Mouse (Mus musculus) kidney, postnatal 14 days (tissue): ENCODE data around the gene Crtap.

Experiments
- DNase-seq: peaks from one replicate; pipeline ENCODE4 v3.0.0; 2022; ENCODE audit warnings: mixed read lengths

Gene Crtap

GRCm38 (mm10) chr9:114389905-114390748 is at the start of gene Crtap:
Gene Crtap, minus strand, starts transcription at chr9:114390675.
- peak; percentile 82 for DNase-seq

DNA sequence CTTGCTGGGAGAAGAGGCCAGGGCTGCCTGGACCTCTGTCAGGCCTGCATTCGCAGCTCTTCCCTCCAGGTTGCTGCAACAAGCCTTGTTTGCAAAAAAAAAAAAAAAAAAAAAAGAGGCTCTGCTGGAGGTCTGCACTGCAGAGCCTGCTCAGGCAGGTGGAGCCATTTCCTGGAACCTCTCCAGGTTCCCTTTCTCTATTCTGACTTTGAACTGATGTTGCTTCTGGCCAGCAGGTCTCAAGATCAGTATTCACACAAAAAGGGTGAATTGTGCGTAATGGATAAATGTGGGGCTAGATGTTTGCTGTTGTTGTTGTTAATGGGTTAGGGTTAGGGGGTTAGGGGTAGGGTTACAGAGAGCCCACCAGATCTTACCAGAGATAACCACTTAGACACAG is 45.2 kb upstream of the Crtap start:
- DNase-seq = peak; percentile 23

DNA sequence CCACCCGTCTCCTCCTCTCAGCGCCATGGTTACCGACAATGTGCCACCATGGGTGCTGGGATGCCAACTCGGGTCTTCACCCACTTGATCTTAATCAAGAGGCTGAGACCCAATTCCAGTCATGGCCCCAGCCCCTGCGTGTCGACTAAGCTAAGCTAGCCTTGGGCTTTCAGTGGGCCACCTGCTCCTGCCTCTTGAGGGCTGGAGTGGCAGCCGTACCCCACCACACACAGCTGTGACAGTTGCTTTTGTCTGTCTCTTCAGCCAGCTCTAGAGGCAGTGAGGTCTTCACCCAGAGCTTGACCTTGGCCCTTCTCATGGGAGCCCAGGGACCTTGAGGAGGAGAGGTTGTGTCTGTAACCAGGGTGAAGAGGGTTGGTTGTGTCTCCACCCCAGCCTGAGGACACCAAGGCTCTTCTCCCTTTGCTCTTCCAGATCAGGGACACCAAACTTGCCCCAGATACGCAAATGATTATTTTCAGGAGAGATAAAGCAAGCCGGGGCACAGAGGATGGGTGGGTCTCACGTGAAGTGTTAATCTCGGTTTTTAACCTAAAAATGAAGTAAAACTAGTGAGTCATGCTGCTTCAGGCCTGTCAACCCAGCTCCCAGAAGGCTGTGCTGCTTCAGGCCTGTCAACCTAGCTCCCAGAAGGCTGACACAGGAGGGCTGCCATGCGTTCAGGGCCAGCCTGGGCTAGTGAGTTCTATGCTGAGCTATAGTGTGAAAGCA is 37.8 kb upstream of the Crtap start:
- no peak for DNase-seq

- DNase-seq = no peak
Observed at GRCm38 (mm10) chr9:114427425-114427824, 37.0 kb upstream of the Crtap start.

- DNase-seq = peak; percentile 37
Observed at GRCm38 (mm10) chr9:114426201-114426600, 35.7 kb upstream of the Crtap start.

DNA sequence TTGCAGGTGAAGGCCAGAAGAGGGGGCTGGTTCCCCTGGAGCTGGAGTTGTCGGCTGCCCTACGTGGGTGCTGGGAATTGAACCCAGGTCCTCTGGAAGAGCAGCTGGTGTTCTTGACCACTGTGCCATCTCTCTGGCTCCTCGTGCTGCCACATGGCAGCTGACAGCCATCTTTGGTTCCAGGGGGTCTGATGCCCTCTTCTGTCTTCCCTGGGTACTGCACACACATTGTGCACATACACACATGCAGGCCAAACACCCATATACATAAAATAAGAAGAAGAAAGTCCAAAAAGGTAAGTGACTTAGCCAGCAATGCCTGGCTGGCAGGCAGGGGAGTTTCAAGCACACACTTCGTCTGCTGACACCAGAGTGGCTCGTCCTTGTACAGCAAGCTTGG is 35.1 kb upstream of the Crtap start:
- DNase-seq = no peak

- DNase-seq = no peak
Observed at GRCm38 (mm10) chr9:114421797-114422196, 31.3 kb upstream of the Crtap start.

- no peak for DNase-seq
Observed at GRCm38 (mm10) chr9:114421045-114421444, 30.6 kb upstream of the Crtap start.

DNA sequence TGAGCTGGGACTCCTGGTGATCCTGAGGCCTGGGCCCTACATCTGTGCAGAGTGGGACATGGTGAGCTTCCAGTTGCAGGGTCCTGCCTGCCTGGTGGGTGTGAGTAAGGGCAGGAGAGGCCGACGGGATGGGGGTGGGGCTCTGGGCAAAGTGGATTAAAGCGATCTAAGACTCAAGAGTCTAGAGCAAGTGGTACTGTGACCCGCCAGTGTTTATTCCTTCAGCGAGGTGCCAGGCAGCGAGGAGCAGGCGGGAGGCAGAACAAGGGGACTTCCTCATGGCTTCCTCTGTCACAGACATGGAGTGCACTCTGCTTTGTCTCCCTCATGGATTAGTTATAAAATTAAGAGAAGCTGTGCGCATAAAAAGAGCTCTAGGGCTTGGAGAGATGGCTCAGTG is 30.0 kb upstream of the Crtap start:
- DNase-seq = no peak

DNA sequence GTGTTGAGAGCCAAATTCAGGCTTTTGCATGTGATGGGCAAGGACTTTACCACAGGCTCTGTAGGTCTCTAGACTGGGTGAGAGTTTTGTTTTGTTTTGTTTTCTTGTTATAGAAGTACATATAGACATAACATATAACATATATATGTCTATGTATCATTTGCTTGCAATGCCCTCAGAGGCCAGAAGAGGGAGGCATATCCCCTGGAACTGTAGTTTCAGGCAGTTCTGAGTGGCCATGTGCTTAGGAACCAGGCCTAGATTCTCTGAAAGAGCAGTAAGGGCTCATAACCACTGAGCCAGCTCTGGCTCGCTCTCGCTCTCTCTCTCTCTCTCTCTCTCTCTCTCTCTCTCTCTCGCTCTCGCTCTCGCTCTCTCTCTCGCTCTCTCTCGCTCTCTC is 27.7 kb upstream of the Crtap start:
- peak; percentile 49 for DNase-seq

DNA sequence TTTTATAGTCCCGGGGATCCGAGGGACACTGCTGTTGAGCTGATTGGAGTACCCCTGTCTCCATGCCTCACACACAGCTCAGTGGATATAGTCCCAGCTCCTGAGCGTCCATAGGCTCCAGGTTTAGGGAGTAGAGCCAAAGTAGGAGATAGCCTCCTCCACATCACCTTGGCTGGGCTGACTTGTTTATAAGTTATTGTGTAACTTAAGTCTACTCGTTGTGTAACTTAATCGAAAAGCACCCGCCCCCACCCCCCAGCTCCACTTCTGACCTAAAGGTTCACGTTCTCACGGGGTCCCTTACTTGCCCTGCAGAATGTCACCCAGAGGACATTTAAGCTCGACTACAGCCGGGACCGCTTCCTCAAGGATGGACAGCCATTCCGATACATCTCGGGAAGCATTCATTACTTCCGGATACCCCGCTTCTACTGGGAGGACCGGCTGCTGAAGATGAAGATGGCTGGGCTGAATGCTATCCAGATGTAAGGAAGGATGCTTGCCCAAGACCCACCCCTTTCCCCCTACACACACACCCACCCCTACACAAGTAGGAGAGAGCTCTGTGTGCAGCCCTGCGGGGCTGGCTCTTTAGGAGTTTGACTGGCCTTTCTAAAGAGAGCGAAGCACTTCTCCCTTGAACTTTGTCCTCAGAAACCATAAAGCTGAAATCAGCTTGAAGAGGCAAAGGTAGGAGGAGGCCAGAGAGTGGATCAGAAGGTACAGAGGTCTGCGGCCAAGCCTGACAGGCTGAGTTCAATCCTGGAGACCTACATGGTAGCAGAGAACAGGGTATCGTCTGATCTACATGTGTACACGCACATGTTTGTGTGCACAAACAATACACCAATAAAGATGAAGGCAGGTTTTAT is 26.4 kb upstream of the Crtap start:
- peak; percentile 51 for DNase-seq

- DNase-seq = peak; percentile 63
Observed at GRCm38 (mm10) chr9:114415701-114416100, 25.2 kb upstream of the Crtap start.

GRCm38 (mm10) chr9:114413866-114414265 is 23.4 kb upstream of the Crtap start:
- peak; percentile 50 for DNase-seq

- DNase-seq = no peak
Observed at GRCm38 (mm10) chr9:114412406-114412805, 21.9 kb upstream of the Crtap start.

DNA sequence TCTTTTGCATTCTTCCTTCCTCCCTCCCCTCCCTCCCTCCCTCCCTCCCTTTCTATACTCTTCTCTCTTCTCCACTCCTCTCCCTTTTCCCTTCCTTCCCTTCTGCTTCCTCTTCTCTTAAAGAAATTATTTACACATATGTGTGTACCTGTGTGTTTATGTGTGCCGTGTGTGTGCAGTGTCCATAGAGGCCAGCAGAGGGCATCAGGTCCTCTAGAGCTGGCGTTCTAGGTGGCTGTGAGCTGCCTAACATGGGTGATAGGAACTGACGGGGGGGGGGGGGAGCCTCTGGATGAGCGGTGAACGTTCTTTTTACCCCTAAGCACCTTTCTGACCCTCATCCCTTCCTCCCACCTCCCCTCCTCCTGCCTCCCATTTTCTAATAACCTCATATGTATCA is 20.8 kb upstream of the Crtap start:
- no peak for DNase-seq

- DNase-seq = peak; percentile 31
Observed at GRCm38 (mm10) chr9:114410313-114410862, 19.9 kb upstream of the Crtap start.

DNA sequence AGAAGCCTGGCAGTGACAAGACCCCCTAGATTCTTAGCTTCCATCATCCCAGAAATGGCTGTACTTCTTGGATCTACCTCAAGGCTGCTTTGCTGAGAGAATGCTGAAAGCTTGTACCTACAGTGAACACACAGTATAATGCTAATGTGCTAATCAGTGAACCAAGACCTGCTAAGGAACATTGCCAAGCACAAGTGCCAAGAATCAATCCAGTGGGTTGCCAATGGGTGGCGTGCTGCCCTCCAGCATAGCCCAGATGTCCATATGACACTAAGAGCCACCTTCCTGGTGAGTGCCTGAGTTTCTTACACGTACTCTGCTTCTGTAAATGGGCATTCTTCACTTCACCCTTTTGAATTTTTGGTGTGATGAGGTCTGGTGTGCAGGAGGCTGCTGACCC is 17.2 kb upstream of the Crtap start:
- peak; percentile 77 for DNase-seq

GRCm38 (mm10) chr9:114401685-114402080 is 11.2 kb upstream of the Crtap start:
- DNase-seq = peak; percentile 55

GRCm38 (mm10) chr9:114400949-114401684 is 10.6 kb upstream of the Crtap start, which contains the start of the genes Glb1 and Tmppe:
Gene Glb1, plus strand, starts transcription at chr9:114401076.
Gene Tmppe, plus strand, starts transcription at chr9:114401105.
- DNase-seq = peak; percentile 91

DNA sequence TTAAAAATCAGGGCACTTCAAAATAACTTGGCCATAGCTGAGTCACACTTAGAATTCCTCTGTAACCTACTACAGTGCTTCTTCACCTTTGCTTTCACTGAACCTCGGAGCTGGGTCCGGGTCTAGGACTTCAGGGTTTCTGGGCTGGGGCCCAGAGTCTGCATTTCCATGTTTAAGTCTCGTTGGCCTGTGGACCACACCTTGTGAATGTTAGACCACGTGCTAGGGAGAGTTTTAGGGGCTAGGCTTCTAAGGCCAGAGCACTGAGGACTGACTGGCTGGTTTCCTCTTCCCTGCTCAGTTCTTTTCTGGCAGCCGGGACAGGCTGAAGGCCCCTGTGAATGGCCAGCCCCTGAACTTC is 10.1 kb upstream of the Crtap start:
- no peak for DNase-seq

DNA sequence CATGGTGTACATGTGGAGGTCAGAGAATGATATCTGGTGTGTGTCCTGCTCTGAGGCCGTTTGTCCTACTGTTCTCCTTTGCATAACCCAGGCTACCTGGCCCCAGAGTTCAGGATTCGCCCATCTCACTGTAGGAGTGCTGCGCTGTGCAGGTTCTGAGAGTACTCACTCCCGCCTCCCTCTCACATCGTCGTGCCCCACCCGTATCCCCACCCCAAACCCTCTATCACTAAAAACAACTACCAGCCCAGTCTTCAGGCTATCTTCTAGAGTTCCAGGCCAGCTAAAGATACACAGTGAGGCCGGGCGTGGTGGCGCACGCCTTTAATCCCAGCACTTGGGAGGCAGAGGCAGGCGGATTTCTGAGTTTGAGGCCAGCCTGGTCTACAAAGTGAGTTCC is 9.2 kb upstream of the Crtap start:
- no peak for DNase-seq

GRCm38 (mm10) chr9:114395258-114395657 is 4.8 kb upstream of the Crtap start:
- no peak for DNase-seq
